Mouse (Mus musculus): ENCODE results near the gene Golga4.

DNA sequence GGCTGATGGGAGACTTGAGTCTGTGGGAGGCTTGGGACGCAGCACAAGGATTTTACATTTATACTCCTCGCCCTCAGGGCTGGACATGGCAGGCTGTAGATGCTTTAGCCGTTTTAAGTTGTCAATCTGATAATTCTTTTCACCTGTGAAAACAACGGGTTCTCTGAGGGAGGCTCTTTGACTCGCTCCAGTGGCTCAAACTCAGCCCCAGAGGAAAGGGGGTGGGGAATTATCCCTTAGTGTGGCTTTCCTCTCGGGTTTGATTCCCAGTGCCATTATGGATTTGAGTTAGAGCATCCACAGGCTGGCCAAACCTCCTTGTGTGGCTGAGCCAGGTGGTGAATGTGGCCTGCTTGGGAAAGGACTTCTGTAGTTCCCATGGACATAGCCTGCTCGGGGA, 118.1 kb downstream of the Golga4 start:
- TF ChIP-seq EP300 (IDR thresholded peaks at IDR 0.05; ENCODE audit: low read depth) (no peak), CTCF (IDR thresholded peaks at IDR 0.05; ENCODE audit: low read depth) (no peak)

All from heart, postnatal 0 days (tissue).